Mouse (Mus musculus) stomach, embryonic 15.5 days (tissue): ENCODE results near the gene Odc1. TPM values are rescaled to one million over a fixed set of nuclear protein-coding genes. Genes with fewer than 3 reads are reported as not detected.
A peak's percentile ranks its signal among the peaks of the same experiment; 100 is the strongest.

ENCODE experiments used
- ATAC-seq: fragments of 200-750 bp; cut with Nextera tagmentation; 2 replicates; pipeline ENCODE4 v1.8.0; 2017; ENCODE audit warnings: low read depth, moderate number of reproducible peaks, moderate TSS enrichment; ENCODE audit not compliant: insufficient read depth, low FRiP score
- H3K27ac ChIP-seq: fragments of 300-500 bp; sonication (generic); 2 replicates; pipeline ENCODE4 v1.5.1; 2015; ENCODE audit warnings: mild to moderate bottlenecking, inconsistent platforms
- H3K27me3 ChIP-seq: fragments of 300-500 bp; sonication (generic); replicated peaks from 2 replicates; pipeline ENCODE4 v1.6.1; 2015; ENCODE audit warnings: inconsistent platforms
- H3K36me3 ChIP-seq: fragments of 300-500 bp; sonication (generic); 2 replicates; pipeline ENCODE4 v1.6.1; 2015; ENCODE audit warnings: inconsistent platforms
- H3K4me1 ChIP-seq: fragments of 300-500 bp; sonication (generic); 2 replicates; pipeline ENCODE4 v1.6.1; 2015; ENCODE audit warnings: inconsistent platforms
- H3K4me2 ChIP-seq: fragments of 300-500 bp; sonication (generic); 2 replicates; pipeline ENCODE4 v1.6.1; 2015; ENCODE audit warnings: mild to moderate bottlenecking, inconsistent platforms
- H3K4me3 ChIP-seq: fragments of 300-500 bp; sonication (generic); replicated peaks from 2 replicates; pipeline ENCODE4 v1.5.1; 2015; ENCODE audit warnings: inconsistent platforms
- H3K9ac ChIP-seq: fragments of 300-500 bp; sonication (generic); 2 replicates; pipeline ENCODE4 v1.6.1; 2015; ENCODE audit warnings: inconsistent platforms
- H3K9me3 ChIP-seq: fragments of 300-500 bp; sonication (generic); 2 replicates; pipeline ENCODE4 v1.6.1; 2016; ENCODE audit warnings: inconsistent platforms
- WGBS: fragments of 180-500 bp; shearing (Covaris S2); methylation state at CpG from one replicate; pipeline ENCODE4 v1.1.7; 2015; 5-methylcytosine and 5-hydroxymethylcytosine counted together
- polyA plus RNA-seq: library from polyadenylated mRNA; unstranded; fragments of >200 nt; fragmentation: Nextera tagmentation; extraction: Ambion mirVana; gene quantifications from 2 replicates; pipeline ENCODE4 v1.2.1, GENCODE M21; 2015

The Odc1 gene
- polyA plus RNA-seq, 1 experiment from 2014 or later = 201 TPM

DNA sequence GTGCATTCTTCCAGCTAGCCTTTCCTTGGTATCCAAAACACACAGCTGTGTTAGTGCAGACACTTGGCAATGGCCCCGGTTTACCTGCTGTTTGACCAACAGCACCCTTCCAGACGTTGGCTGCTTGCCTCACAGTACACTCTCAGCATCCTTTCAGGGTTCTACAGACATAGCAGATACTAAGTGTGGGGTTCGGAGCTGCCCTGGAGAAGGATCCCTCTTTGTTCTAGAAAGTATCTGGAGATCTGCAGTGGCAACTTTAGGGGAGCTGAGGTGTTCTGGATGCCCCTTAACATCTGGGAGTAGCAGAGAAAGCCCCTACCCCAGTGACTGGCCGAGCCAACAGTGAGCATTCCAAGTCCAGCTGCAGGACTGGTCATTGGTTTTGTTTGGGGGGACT, 30.0 kb downstream of the Odc1 start:
- Histone ChIP-seq H3K27me3 (no peaks in the 10 kb centered on the region), H3K4me1 (0 out of 2 replicates have a peak, but pooled peaks cover 9% of the 10 kb centered on the region), H3K36me3 (no peaks in the 10 kb centered on the region), H3K9me3 (no peaks in the 10 kb centered on the region), H3K9ac (no peak overlapping the region), H3K4me3 (no peak overlapping the region), H3K27ac (no peak overlapping the region), H3K4me2 (no peak overlapping the region)
- WGBS = 78% methylated on average over 4 of the region's 4 CpGs
- ATAC-seq = no peak

DNA sequence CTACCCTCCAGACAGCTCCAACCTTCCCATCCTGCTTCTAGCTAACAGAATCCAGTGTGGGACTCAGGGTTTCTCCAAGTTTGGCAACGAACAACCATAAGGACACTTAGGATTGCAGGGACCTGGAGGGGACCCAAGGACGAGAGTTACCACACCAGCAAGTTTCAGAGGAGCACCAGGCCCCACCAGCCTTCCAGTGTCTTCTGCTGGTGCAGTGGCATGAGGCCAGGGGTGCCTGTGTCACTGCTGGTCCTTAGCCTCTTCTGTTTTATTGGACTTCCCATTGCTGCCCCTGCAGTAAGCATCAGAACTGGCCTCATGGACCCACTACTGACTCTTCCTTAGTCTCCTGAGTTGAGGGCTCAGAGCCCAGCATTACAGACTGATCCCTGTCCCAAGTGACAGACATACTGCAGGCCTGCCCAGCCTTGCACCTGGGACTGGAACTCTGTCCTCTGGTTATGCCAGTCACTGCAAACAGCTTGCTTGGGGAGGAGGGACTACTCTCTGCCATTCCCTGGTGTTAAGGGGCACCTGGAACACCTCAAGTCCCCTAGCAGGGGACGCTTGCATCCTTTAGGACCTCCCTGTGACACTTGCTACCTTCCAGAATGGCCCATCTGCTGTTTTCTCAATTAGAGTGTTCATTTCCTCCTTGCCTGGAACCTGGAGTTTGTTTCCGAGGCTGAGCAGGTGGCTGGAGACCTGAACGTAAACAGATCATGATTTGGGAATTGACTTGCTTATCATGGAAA, 30.7 kb downstream of the Odc1 start:
- H3K4me2 ChIP-seq = no peak overlapping the region
- ATAC-seq = no peak
- no peak overlapping the region for H3K27ac ChIP-seq

DNA sequence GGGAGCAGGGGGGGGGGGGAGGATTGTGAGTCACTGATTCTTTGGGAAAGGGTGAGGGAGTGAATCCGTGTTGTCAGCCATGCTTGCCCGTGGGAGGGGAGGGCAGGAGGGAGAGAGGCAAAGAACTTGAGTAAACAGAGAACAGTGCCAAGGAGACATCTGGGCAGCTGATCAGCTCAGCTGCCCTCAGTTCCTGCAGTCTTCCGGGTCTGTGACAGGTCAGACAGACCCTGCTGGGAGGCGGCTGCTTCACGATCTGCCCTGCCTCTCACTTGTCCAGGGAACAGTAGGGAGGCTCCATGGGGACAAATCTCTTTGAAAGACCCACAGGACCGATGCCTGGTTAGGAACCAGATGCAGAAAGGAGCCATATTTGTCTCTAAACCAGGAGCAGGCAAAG, 31.4 kb downstream of the Odc1 start:
- H3K4me2 ChIP-seq = no peak overlapping the region; the same call in 1 of the 2 replicates

More for the DNA sequence above, 30.7 kb downstream of the Odc1 start:
- 46% methylated on average over 5 of the region's 5 CpGs for WGBS
- no peaks in the 10 kb centered on the region for H3K27me3 ChIP-seq
- H3K4me3 ChIP-seq = no peak overlapping the region
- no peak overlapping the region for H3K9ac ChIP-seq
- H3K4me1 ChIP-seq = 0 out of 2 replicates have a peak, but pooled peaks cover 9% of the 10 kb centered on the region
- H3K36me3 ChIP-seq = no peaks in the 10 kb centered on the region
- no peaks in the 10 kb centered on the region for H3K9me3 ChIP-seq

DNA sequence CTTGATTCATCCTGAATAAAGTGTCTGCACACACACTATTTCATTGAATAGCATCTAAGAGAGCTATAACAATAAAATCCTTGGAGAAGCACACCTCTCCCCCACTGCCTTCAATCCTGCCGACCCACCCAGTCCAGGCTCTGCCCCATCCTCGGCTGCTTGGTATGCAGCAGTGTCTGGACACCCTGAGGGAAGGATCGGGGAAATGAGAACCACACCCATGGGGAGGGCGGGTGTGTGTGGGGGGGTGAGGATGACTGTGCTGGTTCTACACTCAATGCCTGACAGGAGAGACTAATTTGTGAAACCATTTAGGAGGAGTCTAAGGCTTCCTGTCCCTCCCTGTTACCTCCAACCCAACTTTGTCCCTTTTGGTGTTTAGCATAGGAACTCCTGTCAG, 34.0 kb downstream of the Odc1 start:
- H3K9ac ChIP-seq = no peak overlapping the region
- H3K36me3 ChIP-seq = no peaks in the 10 kb centered on the region
- H3K27ac ChIP-seq = no peak overlapping the region
- no peaks in the 10 kb centered on the region for H3K9me3 ChIP-seq
- H3K27me3 ChIP-seq = no peaks in the 10 kb centered on the region
- H3K4me2 ChIP-seq = no peak overlapping the region
- WGBS = 43% methylated on average over 4 of the region's 4 CpGs
- H3K4me1 ChIP-seq = 0 out of 2 replicates have a peak, but pooled peaks cover 9% of the 10 kb centered on the region
- ATAC-seq = no peak
- no peak overlapping the region for H3K4me3 ChIP-seq

More for the DNA sequence above, 31.4 kb downstream of the Odc1 start:
- 11% methylated on average over 6 of the region's 6 CpGs for WGBS
- Histone ChIP-seq H3K4me3 (no peak overlapping the region), H3K36me3 (no peaks in the 10 kb centered on the region), H3K27ac (no peak overlapping the region), H3K4me1 (0 out of 2 replicates have a peak, but pooled peaks cover 9% of the 10 kb centered on the region), H3K9me3 (no peaks in the 10 kb centered on the region), H3K9ac (no peak overlapping the region), H3K27me3 (no peaks in the 10 kb centered on the region)
- 0 out of 2 replicates have a peak, but pooled peaks have one; percentile 50 for ATAC-seq

DNA sequence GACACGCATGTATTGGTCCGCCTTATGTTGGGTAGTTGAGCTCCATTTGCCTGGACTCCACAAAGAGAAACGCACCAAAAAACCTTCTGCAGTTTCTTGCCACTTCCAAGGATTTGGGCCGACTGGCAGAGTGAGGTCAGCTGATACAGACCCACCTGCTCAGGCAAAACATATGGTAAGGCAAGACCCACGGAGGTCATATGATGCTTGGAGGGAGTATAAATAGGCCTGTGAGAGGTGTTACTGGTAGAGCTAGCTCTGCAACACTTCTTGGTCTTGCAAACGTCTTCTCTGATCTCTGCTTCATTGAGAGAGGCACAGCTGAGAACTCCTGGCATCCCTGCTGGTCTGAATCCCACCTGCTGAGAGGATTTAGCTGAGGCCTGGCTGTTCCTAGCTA, 36.4 kb downstream of the Odc1 start:
- no peak overlapping the region for H3K4me3 ChIP-seq
- H3K27ac ChIP-seq = no peak overlapping the region
- no peaks in the 10 kb centered on the region for H3K36me3 ChIP-seq
- H3K4me2 ChIP-seq = no peak overlapping the region
- 0 out of 2 replicates have a peak, but pooled peaks cover 7% of the 10 kb centered on the region for H3K4me1 ChIP-seq
- no peaks in the 10 kb centered on the region for H3K27me3 ChIP-seq
- 64% methylated on average over 6 of the region's 6 CpGs for WGBS
- H3K9me3 ChIP-seq = no peaks in the 10 kb centered on the region
- no peak overlapping the region for H3K9ac ChIP-seq
- ATAC-seq = no peak

DNA sequence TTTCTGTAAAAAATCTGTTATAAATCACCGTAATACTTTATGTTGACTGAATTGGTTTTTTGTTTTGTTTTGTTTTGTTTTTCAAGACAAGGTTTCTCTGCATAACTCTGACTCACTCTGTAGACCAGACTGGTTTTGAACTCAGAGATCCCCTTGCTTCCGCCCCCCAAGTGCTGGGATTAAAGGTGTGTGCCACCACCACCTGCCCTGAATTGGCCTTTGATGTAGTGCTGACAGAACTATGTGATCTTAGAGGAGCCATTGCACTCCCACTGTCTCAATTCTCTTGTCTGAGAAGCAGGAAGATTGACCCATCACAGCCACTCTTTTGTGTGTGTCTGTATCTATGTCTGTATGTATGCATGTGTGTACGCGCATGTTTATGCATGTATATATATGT, 37.8 kb downstream of the Odc1 start:
- no peaks in the 10 kb centered on the region for H3K9me3 ChIP-seq
- WGBS = 92% methylated on average over 4 of the region's 4 CpGs
- no peaks in the 10 kb centered on the region for H3K4me1 ChIP-seq
- no peak overlapping the region for H3K27ac ChIP-seq
- no peak overlapping the region for H3K9ac ChIP-seq
- no peak for ATAC-seq
- no peaks in the 10 kb centered on the region for H3K36me3 ChIP-seq
- no peaks in the 10 kb centered on the region for H3K27me3 ChIP-seq
- H3K4me2 ChIP-seq = no peak overlapping the region
- no peak overlapping the region for H3K4me3 ChIP-seq

DNA sequence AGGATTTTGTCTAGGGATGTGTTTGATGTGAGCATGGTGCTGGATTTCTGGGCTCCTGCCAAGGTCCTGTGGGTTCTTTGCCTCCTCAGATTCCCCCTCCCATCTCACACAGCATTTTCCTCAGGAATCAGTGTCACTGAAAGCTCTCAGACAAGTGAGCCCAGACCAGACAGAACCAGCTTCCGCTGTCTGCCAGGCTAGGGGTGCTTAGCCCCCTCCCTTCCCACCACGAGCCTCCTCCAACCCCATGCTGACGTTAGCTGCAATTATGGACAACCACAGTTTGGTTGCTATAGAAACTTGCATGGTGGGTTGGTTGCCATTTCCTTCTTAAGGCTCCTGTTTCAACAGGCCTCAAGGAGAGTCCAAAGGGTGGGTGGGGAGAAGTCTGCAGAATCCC, 39.3 kb downstream of the Odc1 start:
- H3K9me3 ChIP-seq = no peaks in the 10 kb centered on the region
- no peaks in the 10 kb centered on the region for H3K27me3 ChIP-seq
- no peak overlapping the region for H3K4me3 ChIP-seq
- no peaks in the 10 kb centered on the region for H3K36me3 ChIP-seq
- H3K9ac ChIP-seq = no peak overlapping the region
- 55% methylated on average over 3 of the region's 3 CpGs for WGBS
- H3K4me1 ChIP-seq = no peaks in the 10 kb centered on the region
- no peak overlapping the region for H3K4me2 ChIP-seq
- H3K27ac ChIP-seq = no peak overlapping the region
- ATAC-seq = no peak

DNA sequence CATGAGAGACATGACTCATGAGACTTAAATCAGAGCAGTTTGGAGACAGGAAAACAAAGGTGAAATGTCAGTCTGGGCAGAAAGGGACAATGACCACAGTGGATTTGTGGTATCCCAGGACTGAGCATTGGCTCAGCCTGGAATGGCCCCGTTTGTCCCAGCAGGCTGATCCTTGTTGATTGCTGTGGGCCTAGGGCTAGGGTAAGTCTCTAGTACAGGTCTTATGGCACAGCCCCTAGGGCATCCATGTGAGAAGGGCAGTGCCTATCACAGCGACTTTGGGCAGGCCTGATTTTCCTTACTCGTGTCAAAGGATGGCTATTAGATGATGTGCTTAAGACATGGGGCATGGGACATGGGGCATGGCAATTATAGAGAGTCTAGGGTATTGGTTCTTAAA, 41.4 kb downstream of the Odc1 start:
- Histone ChIP-seq H3K9me3 (no peaks in the 10 kb centered on the region), H3K27ac (no peak overlapping the region), H3K27me3 (no peaks in the 10 kb centered on the region), H3K4me1 (no peaks in the 10 kb centered on the region), H3K4me3 (no peak overlapping the region), H3K4me2 (no peak overlapping the region), H3K9ac (no peak overlapping the region), H3K36me3 (no peaks in the 10 kb centered on the region)
- no peak for ATAC-seq
- WGBS = 81% methylated on average over 3 of the region's 3 CpGs

DNA sequence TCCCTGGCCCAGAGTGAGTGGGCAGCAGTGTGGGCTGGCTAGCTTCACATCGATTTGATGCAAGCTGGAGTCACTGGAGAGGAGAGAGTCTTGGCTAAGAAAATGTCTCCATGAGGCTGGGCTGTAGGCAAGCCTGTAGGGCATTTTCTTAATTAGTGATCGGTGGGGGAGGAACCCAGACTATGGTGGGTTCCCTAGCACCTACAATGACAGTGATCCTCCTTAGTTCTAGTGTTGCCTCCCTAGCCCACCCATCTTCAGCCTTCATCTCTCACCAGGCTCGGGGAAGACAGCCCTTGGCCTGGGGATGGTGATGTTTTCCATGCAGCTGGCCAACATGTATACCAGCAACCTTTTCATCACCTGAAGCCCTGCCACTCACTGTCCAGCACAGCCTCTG, 43.8 kb downstream of the Odc1 start:
- WGBS = 84% methylated on average over 3 of the region's 3 CpGs
- Histone ChIP-seq H3K4me3 (no peak overlapping the region), H3K9me3 (no peaks in the 10 kb centered on the region), H3K27me3 (no peaks in the 10 kb centered on the region), H3K36me3 (no peaks in the 10 kb centered on the region), H3K27ac (no peak overlapping the region), H3K9ac (no peak overlapping the region), H3K4me2 (no peak overlapping the region), H3K4me1 (no peaks in the 10 kb centered on the region)
- no peak for ATAC-seq

DNA sequence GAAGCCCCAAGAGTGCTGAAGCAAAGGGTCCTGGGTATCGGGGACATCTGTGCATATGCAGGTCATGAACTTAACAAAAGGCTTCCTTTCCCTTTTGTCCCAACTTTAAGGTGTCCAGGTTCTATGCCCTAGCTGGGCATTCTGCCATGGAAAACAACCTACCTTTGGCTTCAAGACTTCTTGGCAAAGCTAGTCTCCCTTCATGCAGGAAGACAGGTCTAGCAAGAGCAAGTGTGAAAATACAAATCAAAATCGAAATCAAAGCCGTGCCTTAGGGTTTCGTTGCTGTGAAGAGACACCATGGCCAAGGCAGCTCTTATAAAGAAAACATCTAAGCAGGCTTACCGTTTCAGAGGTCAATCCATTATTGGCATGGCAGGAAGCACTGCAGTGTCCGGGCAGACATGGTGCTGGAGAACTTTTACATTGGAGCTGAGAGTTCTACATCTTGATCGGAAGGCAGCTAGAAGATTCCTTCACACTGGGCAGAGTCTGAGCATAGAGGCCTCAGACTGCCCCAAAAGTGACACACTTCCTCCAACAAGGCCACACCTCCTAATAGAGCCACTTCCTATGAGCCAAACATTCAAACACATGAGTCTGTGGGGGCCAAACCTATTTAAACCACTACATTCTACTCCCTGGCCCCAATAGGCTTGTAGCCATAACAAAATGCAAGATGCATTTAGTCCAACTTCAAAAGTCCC, 44.5 kb downstream of the Odc1 start:
- H3K9me3 ChIP-seq = no peaks in the 10 kb centered on the region
- H3K27ac ChIP-seq = no peak overlapping the region
- 84% methylated on average over 7 of the region's 7 CpGs for whole genome bisulfite sequencing
- H3K4me1 ChIP-seq = no peaks in the 10 kb centered on the region
- H3K4me2 ChIP-seq = no peak overlapping the region
- no peak overlapping the region for H3K9ac ChIP-seq
- H3K36me3 ChIP-seq = no peaks in the 10 kb centered on the region
- ATAC-seq = no peak
- no peak overlapping the region for H3K4me3 ChIP-seq
- no peaks in the 10 kb centered on the region for H3K27me3 ChIP-seq

DNA sequence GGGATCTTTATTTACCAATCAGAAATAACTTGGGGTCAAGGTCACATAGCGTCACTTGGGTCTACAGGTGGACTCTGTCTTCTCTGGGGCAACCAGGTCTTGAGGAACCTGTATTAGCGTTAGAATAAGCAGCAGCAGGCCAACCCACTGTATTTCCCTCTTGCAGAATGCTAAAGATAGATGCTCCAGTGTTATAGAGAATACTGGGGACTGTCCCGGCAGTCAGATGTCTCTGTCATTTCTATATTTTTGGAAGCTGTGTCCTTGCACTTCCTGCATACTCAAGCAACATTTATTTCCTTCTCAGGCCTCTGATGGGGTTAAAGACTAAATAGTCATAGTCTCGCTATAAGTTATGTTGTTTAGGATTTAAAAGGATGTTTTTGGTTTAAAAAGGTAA, 46.7 kb downstream of the Odc1 start:
- no peaks in the 10 kb centered on the region for H3K36me3 ChIP-seq
- H3K27ac ChIP-seq = no peak overlapping the region
- WGBS = 70% methylated on average over 4 of the region's 4 CpGs
- no peaks in the 10 kb centered on the region for H3K4me1 ChIP-seq
- no peak overlapping the region for H3K9ac ChIP-seq
- no peaks in the 10 kb centered on the region for H3K9me3 ChIP-seq
- H3K4me2 ChIP-seq = no peak overlapping the region
- ATAC-seq = no peak
- H3K27me3 ChIP-seq = no peaks in the 10 kb centered on the region
- H3K4me3 ChIP-seq = no peak overlapping the region

DNA sequence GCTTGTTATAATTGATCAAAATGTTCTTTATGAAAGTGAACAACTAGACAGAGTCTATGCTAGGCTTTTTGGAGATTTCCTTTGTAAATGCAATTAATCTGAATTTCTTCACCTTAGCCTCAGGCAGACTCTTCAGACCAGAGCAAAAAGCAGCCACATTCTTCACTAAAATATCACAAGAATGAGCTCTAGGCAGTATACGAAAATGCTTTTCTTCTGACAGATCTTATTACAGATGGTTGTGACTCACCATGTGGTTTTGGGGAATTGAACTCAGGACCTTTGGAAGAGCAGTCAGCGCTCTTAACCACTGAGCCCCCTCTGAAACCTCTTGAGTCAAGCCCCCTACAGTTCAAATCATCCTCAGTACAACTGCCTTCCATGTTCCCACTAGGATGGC, 49.4 kb downstream of the Odc1 start:
- Histone ChIP-seq H3K4me1 (no peaks in the 10 kb centered on the region), H3K4me3 (no peak overlapping the region), H3K9me3 (no peaks in the 10 kb centered on the region), H3K27ac (no peak overlapping the region), H3K36me3 (no peaks in the 10 kb centered on the region), H3K27me3 (no peaks in the 10 kb centered on the region), H3K9ac (no peak overlapping the region), H3K4me2 (no peak overlapping the region)
- ATAC-seq = no peak
- 86% methylated on average over 2 of the region's 2 CpGs for WGBS
